Mouse (Mus musculus) small intestine, adult 2 months (tissue): Measurements from ENCODE around the gene Gm42420. TPM values are rescaled to one million over a fixed set of nuclear protein-coding genes. Genes with fewer than 3 reads are reported as not detected.

ENCODE experiments used
- H3K27ac ChIP-seq: fragments of 200-500 bp; 2 replicates; pipeline ENCODE4 v1.5.1; 2012; ENCODE audit warnings: low read depth, low read length, control low read depth, inconsistent platforms; ENCODE audit not compliant: insufficient read depth
- H3K27me3 ChIP-seq: fragments of 200-500 bp; 2 replicates; pipeline ENCODE4 v1.6.1; 2012; ENCODE audit warnings: mild to moderate bottlenecking, moderate library complexity, low read length, inconsistent platforms; ENCODE audit not compliant: control insufficient read depth, insufficient read depth
- H3K36me3 ChIP-seq: fragments of 200-500 bp; 2 replicates; pipeline ENCODE4 v1.6.1; 2012; ENCODE audit warnings: mild to moderate bottlenecking, low read length, control low read depth, inconsistent platforms; ENCODE audit not compliant: control insufficient read depth, insufficient read depth
- H3K4me1 ChIP-seq: fragments of 200-500 bp; 2 replicates; pipeline ENCODE4 v1.6.1; 2012; ENCODE audit warnings: low read length, inconsistent platforms, mixed read lengths; ENCODE audit not compliant: control insufficient read depth, insufficient read depth, insufficient read length
- H3K4me3 ChIP-seq: fragments of 200-500 bp; 2 replicates; pipeline ENCODE4 v1.5.1; 2012; ENCODE audit warnings: low read depth, mild to moderate bottlenecking, control low read depth, inconsistent platforms, low read length, moderate library complexity
- CTCF ChIP-seq: fragments of 200-500 bp; IDR thresholded peaks from 2 replicates; pipeline ENCODE4 v1.5.1; 2012; ENCODE audit warnings: low read depth, mild to moderate bottlenecking, control low read depth, inconsistent platforms, low read length, moderate library complexity, mixed read lengths; ENCODE audit not compliant: insufficient replicate concordance, insufficient read length; ENCODE audit errors: extremely low read depth
- POLR2A ChIP-seq: fragments of 200-500 bp; IDR thresholded peaks from 2 replicates; pipeline ENCODE4 v1.6.1; 2012; ENCODE audit warnings: low read depth, mild to moderate bottlenecking, control low read depth, inconsistent platforms, low read length, moderate library complexity
- WGBS: fragments of 180-500 bp; shearing (Covaris S2); methylation state at CpG from one replicate; pipeline ENCODE4 v1.1.7; 2018; 5-methylcytosine and 5-hydroxymethylcytosine counted together
- polyA plus RNA-seq: library from polyadenylated mRNA; depleted of rRNA; stranded (reverse); fragments of >200 nt; gene quantifications from 2 replicates; pipeline ENCODE4 v1.2.3, GENCODE M21; 2012; rRNA removed

Gene Gm42420
- not detected in 2 replicates for polyA plus RNA-seq

DNA sequence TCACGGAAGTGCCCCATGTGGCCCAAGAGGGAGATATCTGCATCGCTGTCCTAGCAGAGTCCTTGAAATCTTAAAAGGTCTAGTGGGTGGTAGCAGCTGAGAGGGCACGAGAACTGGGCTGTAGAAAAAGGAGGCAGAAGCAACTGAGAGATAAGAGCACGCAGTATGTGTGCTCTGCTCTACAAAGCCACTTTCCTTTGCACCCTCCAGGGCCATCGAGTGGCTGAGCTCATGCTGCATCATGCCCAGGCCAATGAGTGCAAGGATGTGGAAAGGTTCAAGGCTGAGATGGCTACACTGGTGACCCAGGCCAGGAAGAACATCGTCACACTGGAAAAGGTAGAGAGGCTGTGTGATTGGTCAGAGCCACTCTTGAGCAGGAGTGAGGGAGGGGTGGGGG, at the start of gene Gm42420:
TSS of gene Gm42420 (plus strand) at position 237 of the 400 bp plus-strand sequence.
- H3K4me3 ChIP-seq, result no peak within 1 kb of the TSS

DNA sequence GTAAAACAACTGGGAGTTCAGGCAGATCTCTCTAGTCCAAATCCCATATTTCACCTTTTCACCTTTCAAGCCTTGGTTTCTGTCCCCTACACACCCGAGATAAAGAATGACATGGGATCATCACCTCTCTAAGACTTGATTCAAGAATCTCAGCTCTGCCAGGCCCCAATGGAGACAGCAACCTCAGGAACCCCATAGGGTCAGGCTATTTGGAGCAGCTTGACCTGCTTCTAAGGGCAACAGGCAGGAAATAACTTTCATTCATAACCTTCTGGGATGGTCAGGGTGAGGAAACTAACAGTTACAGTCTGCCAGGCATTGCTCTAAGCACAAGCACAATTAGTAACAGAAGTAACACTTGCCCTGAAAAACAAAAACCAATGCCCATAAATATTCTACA, 48.9 kb upstream of the Gm42420 start:
- no peaks in the 10 kb centered on the region for H3K36me3 ChIP-seq
- H3K27ac ChIP-seq, result no peak overlapping the region
- TF ChIP-seq POLR2A (no peak), CTCF (no peak)
- no peaks in the 10 kb centered on the region for H3K4me1 ChIP-seq
- H3K4me3 ChIP-seq, result no peak overlapping the region
- H3K27me3 ChIP-seq, result no peaks in the 10 kb centered on the region
- 62% methylated on average over 1 of the region's 1 CpGs for WGBS

More for the DNA sequence above, at the start of gene Gm42420:
- 93% methylated on average over 6 of the region's 6 CpGs for WGBS
- no peak for TF ChIP-seq CTCF
- TF ChIP-seq POLR2A, result no peak
- no peaks in the 10 kb centered on the region for H3K27me3 ChIP-seq
- H3K36me3 ChIP-seq, result peaks cover 44% of the 10 kb centered on the region
- no peak within 1 kb of the TSS for H3K27ac ChIP-seq
- no peaks in the 10 kb centered on the region for H3K4me1 ChIP-seq

DNA sequence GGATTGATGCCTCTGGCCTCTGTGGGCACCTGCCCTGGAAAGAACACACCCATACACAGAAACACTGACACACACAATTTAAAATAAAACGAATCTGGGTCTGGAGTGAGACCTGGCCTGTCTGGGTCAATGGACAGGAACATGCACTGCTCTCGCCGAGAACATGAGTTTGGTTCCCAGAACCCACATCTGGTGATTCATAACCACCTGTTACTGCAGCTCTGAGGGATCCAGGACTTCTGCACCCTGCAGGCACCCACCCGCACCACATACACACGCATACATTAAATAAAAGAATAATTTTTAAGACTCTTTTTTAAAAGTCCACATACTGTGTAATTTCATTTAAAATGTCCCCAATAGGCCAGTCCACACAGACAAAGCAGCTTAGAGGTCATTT, 48.3 kb upstream of the Gm42420 start:
- Histone ChIP-seq H3K4me3 (no peak overlapping the region), H3K36me3 (no peaks in the 10 kb centered on the region), H3K27ac (no peak overlapping the region), H3K4me1 (no peaks in the 10 kb centered on the region), H3K27me3 (no peaks in the 10 kb centered on the region)
- WGBS, result 90% methylated on average over 5 of the region's 5 CpGs
- TF ChIP-seq CTCF (no peak), POLR2A (no peak)

DNA sequence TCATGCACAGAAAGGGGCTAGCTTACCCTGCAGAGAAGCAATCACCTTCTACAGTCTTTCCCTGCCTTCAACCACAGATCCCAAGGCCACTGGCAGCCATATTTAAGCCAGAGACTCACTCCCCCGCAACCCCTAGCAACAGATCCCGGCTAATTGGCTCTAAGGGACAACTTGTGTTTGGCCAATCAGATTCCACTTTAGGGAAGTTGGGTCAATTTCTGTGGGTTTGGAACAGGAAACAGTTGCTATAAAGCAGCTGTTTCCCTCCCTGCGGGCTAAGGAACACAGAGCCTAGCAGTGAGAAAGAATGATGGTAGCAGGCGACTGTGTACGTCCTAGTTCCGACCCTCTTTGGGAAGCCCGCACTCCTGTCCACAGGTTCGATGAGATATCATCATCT, 47.3 kb upstream of the Gm42420 start:
- 62% methylated on average over 8 of the region's 8 CpGs for WGBS
- Histone ChIP-seq H3K4me1 (peaks cover 4% of the 10 kb centered on the region), H3K36me3 (no peaks in the 10 kb centered on the region), H3K27me3 (no peaks in the 10 kb centered on the region), H3K27ac (no peak overlapping the region), H3K4me3 (no peak overlapping the region)
- TF ChIP-seq POLR2A, result no peak
- TF ChIP-seq CTCF, result no peak

DNA sequence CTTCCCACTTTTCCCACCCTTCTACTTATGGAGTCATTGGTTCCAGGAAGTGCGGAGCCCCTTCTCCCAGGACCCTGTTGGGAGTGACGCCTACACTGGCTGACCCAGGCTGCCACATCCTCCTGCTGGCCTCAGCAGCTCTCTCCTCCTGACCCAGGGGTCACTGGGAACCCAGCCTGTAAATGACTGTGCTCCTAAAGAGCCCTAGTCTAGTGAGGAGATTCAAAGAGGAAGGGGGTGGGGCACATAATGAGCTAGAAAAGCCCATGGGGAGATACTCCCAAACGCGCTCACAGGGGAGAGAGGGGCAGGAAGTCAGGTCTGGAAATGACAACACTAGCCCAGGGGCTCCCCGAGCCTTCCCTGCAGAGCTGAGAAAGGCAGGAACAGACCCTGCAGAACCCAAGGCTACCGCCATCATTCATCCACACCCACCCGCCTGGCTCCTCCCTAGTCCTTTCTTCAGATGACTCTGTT, 45.8 kb upstream of the Gm42420 start:
- H3K4me1 ChIP-seq, result peaks cover 4% of the 10 kb centered on the region
- WGBS, result 51% methylated on average over 7 of the region's 7 CpGs
- TF ChIP-seq CTCF (no peak), POLR2A (no peak)
- H3K36me3 ChIP-seq, result no peaks in the 10 kb centered on the region
- 0 out of 2 replicates have a peak overlapping the region, but pooled peaks have one; percentile 21 for H3K27ac ChIP-seq
- H3K27me3 ChIP-seq, result no peaks in the 10 kb centered on the region
- H3K4me3 ChIP-seq, result no peak overlapping the region

DNA sequence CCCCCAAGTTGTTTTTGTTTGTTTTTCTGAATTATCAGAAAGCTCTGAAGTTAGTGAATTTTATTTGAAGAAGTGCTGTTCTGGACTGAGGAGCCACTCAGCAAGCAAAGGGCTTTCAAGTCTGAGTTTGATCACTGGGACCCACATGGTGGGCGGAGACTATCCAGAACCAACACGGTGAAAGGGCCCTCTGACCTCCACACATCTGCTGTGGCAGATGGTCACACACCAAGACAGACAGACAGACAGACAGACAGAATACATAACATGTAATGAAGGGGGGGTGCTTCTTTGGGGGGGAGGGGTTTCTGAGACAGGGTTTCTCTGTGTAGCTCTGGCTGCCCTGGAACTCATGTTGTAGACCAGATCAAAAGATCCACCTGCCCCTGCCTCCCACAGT, 45.0 kb upstream of the Gm42420 start:
- TF ChIP-seq CTCF (no peak), POLR2A (no peak)
- 52% methylated on average over 2 of the region's 2 CpGs for WGBS
- H3K4me1 ChIP-seq, result peaks cover 4% of the 10 kb centered on the region

DNA sequence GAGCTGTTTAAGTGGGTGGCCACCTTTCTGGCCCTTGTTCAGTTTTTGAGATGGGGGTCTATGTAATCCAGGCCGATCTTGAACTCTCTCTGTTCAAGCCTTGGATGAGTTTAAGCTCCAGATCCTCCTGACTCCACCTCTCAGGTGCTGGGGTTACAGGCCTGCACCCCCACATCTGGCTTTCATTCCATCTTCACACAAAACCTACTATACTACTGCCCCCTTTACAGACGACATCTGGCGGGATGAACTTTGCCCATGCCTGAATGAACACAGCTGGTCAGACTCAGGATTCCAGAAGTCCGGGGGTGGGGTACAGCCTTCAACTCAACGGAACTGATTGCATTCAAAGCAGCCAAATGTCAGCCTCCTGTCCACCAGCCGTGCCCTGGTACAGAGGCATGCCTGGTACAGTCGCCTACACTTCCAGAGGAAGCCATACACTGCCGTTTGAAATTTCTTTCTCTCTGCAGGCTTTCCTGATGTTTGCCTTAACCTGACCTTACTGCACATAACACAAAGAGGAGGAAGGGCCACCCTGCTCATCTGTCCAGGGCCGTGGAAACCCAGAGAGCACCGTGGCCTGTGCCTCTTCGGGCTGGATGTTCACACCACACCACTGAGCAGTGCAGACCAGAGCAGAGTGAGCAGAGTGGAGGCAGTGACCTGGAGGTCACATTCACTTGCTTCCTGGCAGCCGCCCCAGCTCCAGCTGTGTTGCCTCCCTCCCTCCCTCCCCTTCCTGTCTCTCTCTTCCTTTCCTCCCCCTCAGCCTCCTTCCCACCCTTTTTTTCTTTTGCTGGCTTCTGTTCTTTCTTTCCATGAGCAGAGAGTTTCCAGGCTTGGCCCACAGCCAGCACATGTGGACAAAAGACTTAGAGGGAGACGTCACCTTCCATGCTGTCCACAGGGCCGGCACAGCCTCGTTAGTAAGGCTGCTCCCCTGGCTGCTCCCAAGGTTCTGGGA, 42.6 kb upstream of the Gm42420 start:
- peaks cover 4% of the 10 kb centered on the region for H3K4me1 ChIP-seq
- peak overlapping the region; percentile 29; the same call in 1 of the 2 replicates for H3K27ac ChIP-seq
- no peak overlapping the region for H3K4me3 ChIP-seq
- no peaks in the 10 kb centered on the region for H3K36me3 ChIP-seq
- no peak for TF ChIP-seq POLR2A
- TF ChIP-seq CTCF, result no peak
- H3K27me3 ChIP-seq, result no peaks in the 10 kb centered on the region
- 22% methylated on average over 15 of the region's 15 CpGs for WGBS

More for the DNA sequence above, 45.0 kb upstream of the Gm42420 start:
- H3K4me3 ChIP-seq, result no peak overlapping the region
- no peaks in the 10 kb centered on the region for H3K27me3 ChIP-seq
- no peak overlapping the region for H3K27ac ChIP-seq
- no peaks in the 10 kb centered on the region for H3K36me3 ChIP-seq
